ENCODE assay signal across 10 mouse cellular contexts in genomic region chr6:56476581-56476980, GRCm38 (mm10).
DNase-seq lines count a peak whose midpoint lies in the region; ATAC-seq lines count a peak whose summit lies in the region.
"Had no signal": no experiment of that assay in that cellular context is flagged by ENCODE, and none has a peak within 500 bp of the region (broad histone marks: within the 10 kb centered on the region; RNA-seq: fewer than 3 reads in every experiment).

No protein-coding gene starts in this region.

- 17% methylated on average over 6 of the region's 6 CpGs for WGBS in forebrain, embryonic 15.5 days

- intact Hi-C loops in left cerebral cortex, postnatal 10 days (cut with DNase I), result loop anchor here (2.0 kb wide), 1 partner anchor 410 kb away; no protein-coding TSS in a partner anchor

- H3K27me3 ChIP-seq in forebrain, embryonic 15.5 days, result no peaks in the 10 kb centered on the region
- H3K27me3 ChIP-seq: heart, embryonic 15.5 days had no signal

- H3K4me3 ChIP-seq in forebrain, embryonic 15.5 days, result no peak overlapping the region
- H3K4me3 ChIP-seq: heart, embryonic 15.5 days; myocyte had no signal

- no peak overlapping the region for H3K27ac ChIP-seq in forebrain, embryonic 15.5 days (replicated peaks)
- H3K27ac ChIP-seq: heart, embryonic 15.5 days had no signal

- H3K36me3 ChIP-seq in forebrain, embryonic 15.5 days, result no peaks in the 10 kb centered on the region
- H3K36me3 ChIP-seq: heart, embryonic 15.5 days had no signal

- no peaks in the 10 kb centered on the region for H3K4me1 ChIP-seq in forebrain, embryonic 15.5 days
- H3K4me1 ChIP-seq: heart, embryonic 15.5 days had no signal

- no peak overlapping the region for H3K9ac ChIP-seq in forebrain, embryonic 15.5 days (replicated peaks)
- H3K9ac ChIP-seq: heart, embryonic 15.5 days had no signal

- DNase-seq in left cerebral cortex, adult 18-20 months (ENCODE audit: low spot score in 2 of 2), result peak; percentile 24 to 46
- no peak for DNase-seq in left cerebral cortex, adult 11 months (ENCODE audit: low spot score)
- peak; percentile 34 for DNase-seq in cerebellum, adult 11-12 months
- peak; percentile 10 to 43 for DNase-seq in left cerebral cortex, postnatal 10 days (ENCODE audit: extremely low spot score in 1 of 2, low spot score in 2 of 2)
- DNase-seq in retina, postnatal 1 day, result peak; percentile 50
- no peak for DNase-seq in c-Kit-positive CD71-positive TER-119-positive erythroid progenitor cells, embryonic 14.5 days (ENCODE audit: low spot score)
- no peak for DNase-seq in thymus, postnatal 4 days

- no peaks in the 10 kb centered on the region for H3K9me3 ChIP-seq in forebrain, embryonic 15.5 days
- H3K9me3 ChIP-seq: heart, embryonic 15.5 days had no signal

- H3K4me2 ChIP-seq in forebrain, embryonic 15.5 days (replicated peaks), result no peak overlapping the region
- H3K4me2 ChIP-seq: heart, embryonic 15.5 days had no signal

- peak; percentile 86; the same call in 1 of the 2 replicates for ATAC-seq in forebrain, embryonic 15.5 days (replicated peaks)

Comparison
In these comparisons a context has a peak if more than half of its experiments do, and no peak if none do; other contexts are left out.
1. DNase-seq: peak in left cerebral cortex, adult 18-20 months (2 of 2), cerebellum, adult 11-12 months (single experiment), left cerebral cortex, postnatal 10 days (2 of 2) and retina, postnatal 1 day (single experiment); none in left cerebral cortex, adult 11 months (single experiment), c-Kit-positive CD71-positive TER-119-positive erythroid progenitor cells, embryonic 14.5 days (single experiment) and thymus, postnatal 4 days (single experiment).